Mouse (Mus musculus): ENCODE data around the gene Parp1.

GRCm38 (mm10) chr1:180546798-180547750, 21.6 kb upstream of the Parp1 start:
- TF ChIP-seq POLR2A (IDR thresholded peaks at IDR 0.05; ENCODE audit: control insufficient read depth, low read depth, low read length) (no peak), CTCF (IDR thresholded peaks at IDR 0.05; ENCODE audit: control insufficient read depth, insufficient read depth, insufficient replicate concordance, low read depth, low read length) (no peak)
